Mouse (Mus musculus): ENCODE measurements around the gene Tgfb1i1.

The Tgfb1i1 gene

GRCm38 (mm10) chr7:128244410-128245025 lies 2.1 kb upstream of the Tgfb1i1 start:
- DNase-seq (ENCODE audit: low read depth): no peak

GRCm38 (mm10) chr7:128245547-128245946 lies 1.1 kb upstream of the Tgfb1i1 start:
- no peak for DNase-seq (ENCODE audit: low read depth)

- peak; percentile 91 for DNase-seq (ENCODE audit: low read depth)
Observed at GRCm38 (mm10) chr7:128247443-128247842, 831 bp downstream of the Tgfb1i1 start.

GRCm38 (mm10) chr7:128248081-128249042 lies 1.8 kb downstream of the Tgfb1i1 start:
- no peak for DNase-seq (ENCODE audit: low read depth)

- DNase-seq (ENCODE audit: low read depth): no peak
Observed at GRCm38 (mm10) chr7:128249998-128250397, 3.4 kb downstream of the Tgfb1i1 start.

GRCm38 (mm10) chr7:128251946-128252345 lies 5.3 kb downstream of the Tgfb1i1 start:
- no peak for DNase-seq (ENCODE audit: low read depth)

GRCm38 (mm10) chr7:128252609-128253008 lies 6.0 kb downstream of the Tgfb1i1 start:
- no peak for DNase-seq (ENCODE audit: low read depth)

- DNase-seq (ENCODE audit: low read depth): no peak
Observed at GRCm38 (mm10) chr7:128254978-128255377, 8.4 kb downstream of the Tgfb1i1 start.

GRCm38 (mm10) chr7:128255757-128256156 lies 9.1 kb downstream of the Tgfb1i1 start:
- DNase-seq (ENCODE audit: low read depth): no peak

- no peak for DNase-seq (ENCODE audit: low read depth)
Observed at GRCm38 (mm10) chr7:128256783-128257334, 10.2 kb downstream of the Tgfb1i1 start.

GRCm38 (mm10) chr7:128265411-128265810 lies 18.8 kb downstream of the Tgfb1i1 start, which contains the start of gene Slc5a2:
Gene Slc5a2, plus strand, starts transcription at chr7:128265657.
- no peak for DNase-seq (ENCODE audit: low read depth)

GRCm38 (mm10) chr7:128266056-128266455 lies 19.4 kb downstream of the Tgfb1i1 start:
- no peak for DNase-seq (ENCODE audit: low read depth)

GRCm38 (mm10) chr7:128267391-128267790 lies 20.8 kb downstream of the Tgfb1i1 start:
- no peak for DNase-seq (ENCODE audit: low read depth)

- DNase-seq (ENCODE audit: low read depth): no peak
Observed at GRCm38 (mm10) chr7:128267813-128268212, 21.2 kb downstream of the Tgfb1i1 start.

GRCm38 (mm10) chr7:128270431-128270850 lies 23.8 kb downstream of the Tgfb1i1 start:
- DNase-seq (ENCODE audit: low read depth): peak; percentile 75

GRCm38 (mm10) chr7:128271496-128271895 lies 24.9 kb downstream of the Tgfb1i1 start:
- DNase-seq (ENCODE audit: low read depth): no peak

GRCm38 (mm10) chr7:128276051-128276450 lies 29.4 kb downstream of the Tgfb1i1 start:
- DNase-seq (ENCODE audit: low read depth): no peak

GRCm38 (mm10) chr7:128279750-128280149 lies 33.1 kb downstream of the Tgfb1i1 start:
- no peak for DNase-seq (ENCODE audit: low read depth)

GRCm38 (mm10) chr7:128281765-128282164 lies 35.2 kb downstream of the Tgfb1i1 start:
- DNase-seq (ENCODE audit: low read depth): no peak

- no peak for DNase-seq (ENCODE audit: low read depth)
Observed at GRCm38 (mm10) chr7:128282532-128283244, 36.1 kb downstream of the Tgfb1i1 start.

GRCm38 (mm10) chr7:128284047-128284446 lies 37.4 kb downstream of the Tgfb1i1 start:
- no peak for DNase-seq (ENCODE audit: low read depth)

- no peak for DNase-seq (ENCODE audit: low read depth)
Observed at GRCm38 (mm10) chr7:128285060-128285459, 38.4 kb downstream of the Tgfb1i1 start.

Measured in c-Kit-positive CD71-positive TER-119-negative erythroid progenitor cells, embryonic 14.5 days (primary cell).